Mouse (Mus musculus) bone marrow macrophage, adult 2 months (primary cell): ENCODE results near the gene Olfr313.

Experiments used
- CTCF ChIP-seq: IDR thresholded peaks from 2 replicates; pipeline ENCODE4 v1.5.1; 2012; ENCODE audit warnings: low read depth, mild to moderate bottlenecking, low read length, moderate library complexity
- POLR2A ChIP-seq: IDR thresholded peaks from 2 replicates; pipeline ENCODE4 v1.6.1; 2012; ENCODE audit warnings: mild to moderate bottlenecking, low read depth, low read length, borderline replicate concordance

DNA sequence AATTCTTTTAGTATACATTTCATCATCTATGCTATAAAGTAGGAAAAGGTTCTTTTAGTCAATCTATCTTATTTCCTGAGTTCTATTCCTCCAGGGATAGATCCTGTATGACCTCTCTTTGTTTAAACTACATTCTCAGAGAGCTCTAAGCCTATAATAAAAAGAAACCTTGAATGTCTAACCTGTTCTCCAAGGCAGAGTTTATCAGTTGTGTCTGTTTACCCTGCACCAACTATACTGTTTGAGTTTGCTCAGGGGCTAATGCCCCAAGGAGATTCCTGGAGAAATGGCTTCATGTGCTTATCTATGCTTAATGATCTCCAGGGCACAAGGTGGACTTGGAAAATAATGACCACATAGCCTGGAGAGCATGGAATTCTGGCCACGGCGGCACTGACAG lies 10.4 kb upstream of the Olfr313 start:
- TF ChIP-seq POLR2A (no peak), CTCF (no peak)
